Mouse (Mus musculus) brain, embryonic 14.5 days (tissue): ENCODE measurements around the gene Fgf22. TPM values are rescaled to one million over a fixed set of nuclear protein-coding genes. Genes with fewer than 3 reads are reported as not detected.
"Not testable (repeated sequence)": the region's sequence is repeated elsewhere in the genome, so short reads cannot be mapped to it uniquely, and the experiment has no call there.

ENCODE experiments used
- DNase-seq: peaks from one replicate; pipeline ENCODE4 v3.0.0-alpha.2; 2011; ENCODE audit warnings: low read depth
- CTCF ChIP-seq: fragments of 200-500 bp; IDR thresholded peaks from 2 replicates; pipeline ENCODE4 v1.5.1; 2012; ENCODE audit warnings: inconsistent platforms, mild to moderate bottlenecking, moderate library complexity, borderline replicate concordance; ENCODE audit not compliant: insufficient read depth, insufficient read length; ENCODE audit errors: extremely low read depth
- POLR2A ChIP-seq: fragments of 200-500 bp; IDR thresholded peaks from 2 replicates; pipeline ENCODE4 v1.6.1; 2012; ENCODE audit warnings: mild to moderate bottlenecking, inconsistent platforms, borderline replicate concordance; ENCODE audit not compliant: poor library complexity, insufficient read depth, insufficient read length, severe bottlenecking; ENCODE audit errors: extremely low read depth
- polyA plus RNA-seq: library from polyadenylated mRNA; depleted of rRNA; stranded (reverse); fragments of >200 nt; gene quantifications from 2 replicates; pipeline ENCODE4 v1.2.3, GENCODE M21; 2012

Fgf22 gene
- polyA plus RNA-seq, 1 experiment, result 0.74 TPM

DNA sequence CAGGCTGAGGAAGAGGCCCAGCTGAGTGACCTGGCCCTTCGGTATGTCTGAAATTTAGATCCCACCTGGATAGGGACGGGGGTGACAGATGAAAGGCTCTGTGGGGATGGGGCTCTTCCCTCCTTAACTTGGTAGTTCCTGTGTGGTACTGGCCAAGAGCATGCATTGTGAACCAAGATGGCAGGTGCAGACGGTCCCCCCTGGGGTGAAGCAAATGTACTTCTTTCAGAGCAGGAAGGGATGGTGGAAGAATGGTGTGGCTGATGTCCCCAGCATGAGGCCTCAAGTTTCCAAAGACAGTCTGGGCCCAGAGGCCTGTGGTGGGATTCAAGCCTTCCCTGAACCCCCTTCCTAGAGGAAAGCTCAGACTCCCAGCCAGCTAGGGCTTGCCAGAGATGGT is 978 bp downstream of the Fgf22 start:
- no peak for DNase-seq
- TF ChIP-seq POLR2A (no peak), CTCF (no peak)

DNA sequence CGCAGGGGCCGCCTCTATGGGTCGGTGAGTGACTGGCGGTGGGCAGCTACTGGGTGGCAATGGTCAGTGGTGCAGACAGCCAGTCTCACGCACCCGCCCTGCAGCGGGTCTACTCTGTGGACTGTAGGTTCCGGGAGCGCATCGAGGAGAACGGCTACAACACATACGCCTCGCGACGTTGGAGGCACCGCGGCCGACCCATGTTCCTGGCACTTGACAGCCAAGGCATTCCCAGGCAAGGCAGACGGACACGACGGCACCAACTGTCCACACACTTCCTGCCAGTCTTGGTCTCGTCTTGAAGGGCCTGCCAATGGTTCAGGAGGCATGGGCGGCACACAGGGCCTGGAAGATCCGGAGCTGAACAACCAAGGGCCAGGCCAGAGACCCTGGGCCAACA is 1.8 kb downstream of the Fgf22 start:
- TF ChIP-seq POLR2A, result no peak
- TF ChIP-seq CTCF, result no peak
- no peak for DNase-seq

DNA sequence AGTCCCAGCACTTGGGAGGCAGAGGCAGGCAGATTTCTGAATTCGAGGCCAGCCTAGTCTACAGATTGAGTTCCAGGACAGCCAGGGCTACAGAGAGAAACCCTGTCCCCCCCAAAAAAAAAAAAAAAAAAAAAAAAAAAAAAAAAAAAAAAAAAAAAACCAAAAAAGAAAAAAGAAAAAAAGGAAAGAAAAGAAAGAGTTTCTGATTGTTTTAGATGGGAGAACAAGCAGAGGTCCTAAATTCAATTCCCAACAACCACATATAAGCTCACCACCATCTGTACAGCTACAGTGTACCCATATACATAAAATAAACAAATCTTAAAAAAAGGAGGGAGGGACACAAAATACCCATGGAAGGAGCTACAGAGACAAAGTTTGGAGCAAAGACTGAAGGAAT is 4.8 kb downstream of the Fgf22 start:
- DNase-seq, result not testable (repeated sequence)

DNA sequence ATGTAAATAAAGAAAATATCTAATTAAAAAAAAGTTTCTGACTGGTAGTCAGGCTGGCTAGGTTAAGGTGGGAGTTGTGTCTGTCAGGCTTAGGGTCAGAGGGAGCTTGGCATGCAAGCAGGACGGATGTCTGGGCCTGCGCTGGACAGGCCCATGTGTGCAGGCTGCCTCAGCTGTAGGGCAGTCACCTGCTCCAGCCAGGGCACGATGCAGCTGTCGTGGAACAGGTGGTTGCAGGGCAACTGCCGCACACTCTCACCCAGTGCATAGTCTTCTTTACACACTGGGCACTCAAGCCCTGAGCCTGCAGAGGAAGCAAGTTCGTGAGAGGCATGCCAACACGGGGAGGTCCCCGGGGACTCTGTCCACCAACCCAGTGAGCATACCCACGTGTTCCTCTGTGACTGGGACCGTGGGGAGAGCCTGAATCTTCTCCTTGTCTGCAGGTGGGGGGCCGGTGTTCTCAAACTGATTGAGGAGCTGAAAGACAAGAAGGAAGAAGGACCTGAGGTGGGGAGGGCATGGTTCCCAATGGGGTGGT is 5.8 kb downstream of the Fgf22 start:
- TF ChIP-seq CTCF (no peak), POLR2A (no peak)
- DNase-seq, result no peak

DNA sequence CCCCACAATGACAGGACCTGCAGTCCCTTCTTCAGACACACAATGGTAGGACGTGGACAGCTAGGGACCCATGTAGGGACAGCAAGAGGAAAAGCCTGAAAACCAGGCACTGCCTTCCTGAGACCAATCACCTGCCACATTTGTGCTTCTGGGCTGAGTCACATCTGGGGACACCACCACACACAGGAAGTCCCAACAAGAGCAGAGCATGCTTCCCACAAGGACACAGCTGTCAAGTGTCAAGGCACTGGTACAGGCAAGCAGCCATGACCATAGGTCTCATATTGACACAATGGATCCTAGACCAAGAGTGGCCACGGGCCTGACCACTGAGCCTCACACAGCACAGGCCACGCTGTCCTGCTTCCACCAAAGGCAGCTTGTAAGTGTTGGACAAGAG is 8.0 kb downstream of the Fgf22 start:
- no peak for DNase-seq
- TF ChIP-seq CTCF (no peak), POLR2A (no peak)

DNA sequence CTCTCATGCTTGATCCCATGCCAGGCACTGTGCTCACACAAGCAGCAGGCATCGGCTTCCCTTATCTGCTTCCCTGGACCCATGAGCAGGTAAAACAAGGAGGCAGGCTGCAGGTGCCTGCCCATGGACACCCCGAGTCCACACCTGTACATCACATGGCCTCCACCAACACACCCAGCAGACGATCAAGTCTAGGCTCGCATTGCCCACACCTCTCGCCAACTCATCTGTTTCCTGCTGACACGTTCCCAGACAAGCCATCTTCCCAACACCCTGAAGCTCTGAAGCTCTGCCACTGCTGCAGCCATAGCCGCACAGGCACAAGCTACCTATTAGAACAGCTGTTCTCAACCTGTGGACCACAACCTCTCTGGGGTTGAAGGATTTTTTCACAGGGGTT is 9.4 kb downstream of the Fgf22 start:
- no peak for TF ChIP-seq CTCF
- no peak for TF ChIP-seq POLR2A
- no peak for DNase-seq

DNA sequence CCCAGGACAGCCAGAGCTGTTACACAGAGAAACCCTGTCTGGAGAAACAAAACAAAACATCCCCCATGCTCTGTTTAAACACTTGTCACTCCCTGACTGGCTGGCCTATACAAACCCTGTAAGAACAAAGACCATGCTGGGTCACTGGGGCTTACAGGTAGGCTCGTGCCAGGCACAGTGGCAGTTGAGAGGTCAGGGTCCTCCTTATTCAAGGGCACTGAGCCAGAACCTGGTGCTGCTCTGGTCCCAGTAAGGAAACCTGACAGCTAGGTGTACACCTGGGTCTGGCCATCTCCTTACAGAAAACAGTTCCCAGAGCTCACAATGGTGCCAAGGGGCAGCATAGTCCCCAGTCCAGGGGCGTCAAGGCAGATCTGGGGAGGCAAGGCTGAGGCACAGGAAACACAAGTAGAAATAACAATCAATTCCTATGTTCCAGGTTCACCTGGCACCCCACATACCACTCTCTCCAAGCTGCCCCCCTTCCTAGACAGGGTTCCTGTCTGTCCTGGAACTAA is 10.4 kb downstream of the Fgf22 start:
- TF ChIP-seq CTCF, result no peak
- TF ChIP-seq POLR2A, result no peak
- DNase-seq, result no peak

DNA sequence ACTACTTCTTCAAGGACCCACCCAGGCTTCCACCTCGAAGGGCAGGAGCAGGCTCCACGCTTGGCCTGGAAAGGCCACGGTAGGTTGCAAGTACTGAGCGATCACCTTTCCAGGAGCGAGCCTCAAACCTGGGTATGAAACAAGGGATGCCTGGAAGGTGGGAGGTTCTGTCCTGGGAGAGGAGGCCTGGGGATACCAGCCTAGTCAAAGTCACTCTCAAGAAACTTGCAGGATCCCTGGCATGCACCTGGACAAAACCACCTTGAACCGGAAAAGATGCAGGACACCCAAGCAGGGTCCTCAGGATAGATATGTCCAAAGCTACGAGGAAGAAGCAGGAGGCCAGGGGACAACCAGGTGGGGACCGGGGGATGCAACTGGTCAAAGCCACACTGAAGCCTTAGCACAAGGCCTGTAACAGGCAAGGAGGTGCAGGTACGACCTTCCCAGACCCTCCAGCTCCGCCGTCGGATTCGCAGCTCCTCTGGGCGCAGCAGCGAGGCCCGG is 11.2 kb downstream of the Fgf22 start:
- TF ChIP-seq CTCF (no peak), POLR2A (no peak)
- DNase-seq, result no peak

DNA sequence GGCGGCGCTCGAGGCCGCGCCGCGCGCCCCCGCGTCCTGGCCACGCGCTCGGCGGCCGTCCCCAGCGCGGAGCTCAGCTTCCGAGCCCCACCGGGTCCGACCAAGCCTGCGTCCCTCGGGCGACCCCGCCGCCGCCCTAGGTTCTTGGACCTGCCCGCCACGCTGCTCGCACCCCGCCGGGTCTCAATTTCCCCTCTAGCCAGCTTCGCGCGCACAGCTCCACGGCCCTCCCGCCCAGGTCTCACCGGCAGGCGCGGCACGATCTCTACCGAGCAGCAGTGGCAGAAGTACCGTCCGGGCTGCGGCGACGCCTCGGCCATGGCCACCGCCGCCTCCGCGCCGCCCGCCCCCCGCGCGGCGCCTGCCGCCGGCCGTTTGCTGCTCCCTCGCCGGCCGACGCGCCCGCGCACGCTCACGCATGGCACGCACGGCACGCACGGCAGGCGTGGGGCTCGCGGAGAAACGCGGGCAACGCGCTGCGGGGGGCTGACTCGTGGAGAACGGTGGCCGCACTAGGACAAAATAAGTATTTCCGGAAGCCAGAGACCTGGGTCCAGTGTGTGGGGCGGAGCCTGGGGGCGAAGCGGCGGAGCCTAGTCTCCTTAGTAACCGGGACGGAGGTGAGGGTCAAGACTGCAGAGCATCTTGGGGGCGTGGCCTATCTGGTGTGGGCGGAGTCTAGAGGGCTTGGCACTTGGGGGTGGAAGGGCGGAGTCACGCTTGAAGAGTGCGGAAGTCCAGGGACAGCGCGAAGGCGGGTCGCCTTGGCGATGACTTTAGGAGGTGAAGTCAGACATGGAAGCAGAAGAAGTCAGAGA is 11.8 kb downstream of the Fgf22 start, which contains the start of gene Rnf126:
Rnf126 (minus strand) TSS at position 445 of the 818 bp plus-strand sequence.
- DNase-seq, result peak; percentile 99
- no peak for TF ChIP-seq CTCF
- TF ChIP-seq POLR2A, result peak; percentile 67; the same call in 1 of the 2 replicates

DNA sequence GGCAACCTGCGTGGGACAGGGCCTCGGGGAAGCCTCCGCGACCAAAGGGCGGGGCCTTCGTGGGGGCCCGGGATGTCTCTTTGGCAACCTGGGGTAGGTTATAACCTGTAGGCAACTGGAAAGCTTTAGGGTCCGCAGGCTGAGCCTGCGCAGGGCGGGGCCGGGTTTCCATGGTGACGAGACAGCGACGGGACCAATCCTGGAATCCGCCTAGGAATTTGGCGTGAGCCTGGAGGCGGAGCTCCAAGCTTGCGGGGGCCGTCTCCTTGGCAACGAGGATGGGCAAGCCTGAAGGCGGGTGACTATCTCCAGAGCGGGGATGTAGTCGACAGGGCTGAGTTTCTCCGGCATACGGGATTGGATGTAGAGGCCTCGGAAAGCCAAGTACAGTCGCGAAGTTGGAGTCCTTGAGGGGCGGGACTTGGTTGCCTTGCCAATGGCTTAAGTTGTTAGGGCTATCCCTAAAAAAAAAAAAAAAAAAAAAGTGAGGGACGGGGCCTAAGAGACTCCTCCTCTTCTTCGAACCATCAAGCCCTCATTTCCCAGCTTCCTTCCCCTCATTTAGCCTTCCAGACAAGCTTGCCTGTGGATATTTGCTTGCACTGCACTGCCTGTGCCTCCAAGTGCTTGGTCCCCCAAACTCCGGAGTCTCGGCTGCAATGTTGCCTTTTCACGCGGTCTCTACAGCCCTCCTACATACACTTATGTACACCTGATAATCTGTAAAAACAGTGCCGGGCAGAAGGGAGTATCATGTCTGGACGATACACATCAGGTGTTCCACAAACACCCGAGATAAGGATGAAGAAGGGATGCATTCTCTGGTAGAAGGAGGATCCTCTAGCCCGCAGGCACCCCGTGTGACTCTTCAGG is 12.7 kb downstream of the Fgf22 start:
- TF ChIP-seq CTCF (no peak), POLR2A (no peak)
- DNase-seq, result peak; percentile 98

DNA sequence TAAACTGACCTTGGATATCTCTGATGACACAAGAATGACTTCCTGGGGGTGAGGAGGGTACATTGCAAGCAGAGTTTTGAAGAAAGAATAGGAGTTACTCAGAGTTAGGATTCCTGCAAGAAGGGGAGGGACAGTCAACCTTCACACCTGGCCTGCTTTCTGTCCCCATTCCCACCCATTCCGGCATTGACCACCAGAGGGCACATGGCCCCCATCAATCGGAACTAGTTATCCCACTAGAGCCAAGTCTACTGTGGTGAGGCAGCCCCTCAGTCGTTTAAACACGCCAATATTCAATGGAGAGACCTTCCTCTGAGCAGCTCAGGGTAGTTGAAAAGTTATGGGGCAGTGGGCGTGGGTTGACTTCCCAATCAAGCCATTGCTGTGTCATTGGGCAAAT is 13.5 kb downstream of the Fgf22 start:
- TF ChIP-seq CTCF, result peak; percentile 96
- TF ChIP-seq POLR2A, result no peak
- peak; percentile 82 for DNase-seq
